Mouse (Mus musculus) frontal cortex, adult (tissue): ENCODE measurements at regions not wholly inside any gene's neighbourhood (a gene's known extent, or its start where the extent isn't known, plus 50 kb on each side); places are given as distances from the start of the nearest gene placed in this dataset.

Experiments used
- ATAC-seq: cut with Nextera tagmentation; 2 replicates; pipeline ENCODE4 v1.9.2; 2017; ENCODE audit warnings: mild to moderate bottlenecking, moderate library complexity, mixed read lengths; ENCODE audit not compliant: low TSS enrichment

GRCm38 (mm10) chr9:71420064-71420463 is 65.7 kb downstream of the Polr2m start:
- ATAC-seq: no peak

GRCm38 (mm10) chr9:71418531-71418930 is 67.2 kb downstream of the Polr2m start:
- no peak for ATAC-seq

- peak; percentile 64 for ATAC-seq
Observed at GRCm38 (mm10) chr9:71417248-71417647, 68.5 kb downstream of the Polr2m start.

- ATAC-seq: no peak
Observed at GRCm38 (mm10) chr9:71411171-71411570, 74.6 kb downstream of the Polr2m start.

GRCm38 (mm10) chr9:71409925-71410324 is 75.8 kb downstream of the Polr2m start:
- no peak for ATAC-seq

GRCm38 (mm10) chr9:71408946-71409345 is 76.8 kb downstream of the Polr2m start:
- no peak for ATAC-seq

GRCm38 (mm10) chr9:71404396-71405135 is 81.2 kb downstream of the Polr2m start:
- no peak for ATAC-seq

GRCm38 (mm10) chr9:71401667-71402066 is 84.1 kb downstream of the Polr2m start:
- ATAC-seq: no peak

- no peak for ATAC-seq
Observed at GRCm38 (mm10) chr9:71399346-71399745, 86.4 kb downstream of the Polr2m start.

GRCm38 (mm10) chr9:71396784-71397183 is 89.0 kb downstream of the Polr2m start:
- ATAC-seq: peak; percentile 34; the same call in 1 of the 2 replicates

- no peak for ATAC-seq
Observed at GRCm38 (mm10) chr9:71390221-71390620, 95.5 kb downstream of the Polr2m start.

- no peak; the same call in 1 of the 2 replicates for ATAC-seq
Observed at GRCm38 (mm10) chr9:71387426-71387825, 98.3 kb downstream of the Polr2m start.

GRCm38 (mm10) chr9:71383901-71384300 is 101.8 kb downstream of the Polr2m start:
- no peak for ATAC-seq

- ATAC-seq: no peak
Observed at GRCm38 (mm10) chr9:71379731-71380250, 105.9 kb downstream of the Polr2m start.

- no peak for ATAC-seq
Observed at GRCm38 (mm10) chr9:71369760-71370159, 116.0 kb downstream of the Polr2m start.

- ATAC-seq: no peak
Observed at GRCm38 (mm10) chr9:71369202-71369601, 116.5 kb downstream of the Polr2m start.

GRCm38 (mm10) chr9:71366573-71366972 is 119.2 kb downstream of the Polr2m start:
- ATAC-seq: no peak

- ATAC-seq: no peak
Observed at GRCm38 (mm10) chr9:71365177-71365738, 120.5 kb downstream of the Polr2m start.

GRCm38 (mm10) chr9:71364047-71364665 is 121.6 kb downstream of the Polr2m start:
- peak; percentile 94 for ATAC-seq

GRCm38 (mm10) chr9:71362401-71362800 is 123.3 kb downstream of the Polr2m start:
- ATAC-seq: no peak

- no peak for ATAC-seq
Observed at GRCm38 (mm10) chr9:71361961-71362360, 123.8 kb downstream of the Polr2m start.

GRCm38 (mm10) chr9:71361311-71361710 is 124.4 kb downstream of the Polr2m start:
- no peak for ATAC-seq

- no peak for ATAC-seq
Observed at GRCm38 (mm10) chr9:71360676-71361075, 125.1 kb downstream of the Polr2m start.
